ENCODE assay signal across 28 mouse cellular contexts in genomic region chr3:101450811-101451428, GRCm38 (mm10).
DNase-seq lines count a peak whose midpoint lies in the region; ATAC-seq and TF ChIP-seq lines count a peak whose summit lies in the region.
"Had no signal": no experiment of that assay in that cellular context is flagged by ENCODE, and none has a peak within 500 bp of the region (broad histone marks: within the 10 kb centered on the region; RNA-seq: fewer than 3 reads in every experiment).

No protein-coding gene starts in this region.

- DNase-seq in layer of hippocampus, adult 2 months (ENCODE audit: low spot score in 2 of 2) = no peak
- DNase-seq in layer of hippocampus, postnatal 25 days (ENCODE audit: extremely low spot score in 1 of 2, low spot score in 1 of 2) = no peak
- DNase-seq in urinary bladder, adult 18-20 months (ENCODE audit: low spot score in 2 of 2) = peak; percentile 73 to 77
- no peak for DNase-seq in urinary bladder, postnatal 10 days (ENCODE audit: low spot score)
- peak; percentile 71 to 77 for DNase-seq in urinary bladder, postnatal 36 days (ENCODE audit: low spot score in 2 of 2)
- DNase-seq: adrenal gland, postnatal 14 days; cerebellum, adult 11 months; cerebellum, adult 9-10 months; cerebellum, postnatal 36 days; gastrocnemius, adult 2 months; gastrocnemius, postnatal 36 days; heart, adult 18-20 months; heart, postnatal 10 days; kidney, adult 8-10 months; kidney, postnatal 4 days; lung, postnatal 10 days; right cerebral cortex, postnatal 14 days; thymus, postnatal 4 days had no signal

- no peaks in the 10 kb centered on the region for H3K9me3 ChIP-seq in stomach, embryonic 16.5 days (replicated peaks; ENCODE audit: control insufficient read depth, low read length)
- H3K9me3 ChIP-seq: forebrain, embryonic 15.5 days; heart, embryonic 12.5 days; midbrain, embryonic 12.5 days; neural tube, embryonic 13.5 days had no signal

- 71% methylated on average over 31 of the region's 31 CpGs for WGBS in stomach, embryonic 16.5 days

- H3K4me2 ChIP-seq in stomach, embryonic 16.5 days (ENCODE audit: low read depth, low read length) = no peak overlapping the region
- H3K4me2 ChIP-seq: forebrain, embryonic 15.5 days; heart, embryonic 12.5 days; midbrain, embryonic 12.5 days; neural tube, embryonic 13.5 days had no signal

- no peaks in the 10 kb centered on the region for H3K27me3 ChIP-seq in stomach, embryonic 16.5 days (ENCODE audit: control insufficient read depth, insufficient read depth, low read length)
- H3K27me3 ChIP-seq: forebrain, embryonic 15.5 days; heart, embryonic 12.5 days; midbrain, embryonic 12.5 days; neural tube, embryonic 13.5 days; Patski had no signal

- peaks cover 17% of the 10 kb centered on the region; the same call in 1 of the 2 replicates for H3K4me1 ChIP-seq in stomach, embryonic 16.5 days (ENCODE audit: control insufficient read depth, insufficient read depth, low read length)
- H3K4me1 ChIP-seq: midbrain, embryonic 12.5 days had no signal

- H3K4me3 ChIP-seq in layer of hippocampus, adult 2 months = no peak overlapping the region
- H3K4me3 ChIP-seq in stomach, embryonic 16.5 days (replicated peaks; ENCODE audit: low read length) = no peak overlapping the region
- H3K4me3 ChIP-seq: forebrain, embryonic 15.5 days; gastrocnemius, adult 2 months; heart, embryonic 12.5 days; midbrain, embryonic 12.5 days; neural tube, embryonic 13.5 days had no signal

- no peak overlapping the region for H3K9ac ChIP-seq in stomach, embryonic 16.5 days (ENCODE audit: low read length)
- H3K9ac ChIP-seq: forebrain, embryonic 15.5 days; heart, embryonic 12.5 days; midbrain, embryonic 12.5 days; neural tube, embryonic 13.5 days had no signal

- H3K27ac ChIP-seq in layer of hippocampus, adult 2 months = peak overlapping the region; percentile 94
- peak overlapping the region; percentile 86 for H3K27ac ChIP-seq in stomach, embryonic 16.5 days (ENCODE audit: low read length)
- H3K27ac ChIP-seq: forebrain, embryonic 15.5 days; gastrocnemius, adult 2 months; kidney, postnatal 0 days; midbrain, embryonic 12.5 days; neural tube, embryonic 13.5 days had no signal

- ATAC-seq in stomach, embryonic 16.5 days (ENCODE audit: insufficient read depth, low FRiP score) = peak; percentile 93
- ATAC-seq in erythroid progenitor cell, adult 5-6 weeks (replicated peaks; ENCODE audit: low FRiP score, poor library complexity, severe bottlenecking) = no peak
- no peak for ATAC-seq in CD4-positive, CD25-positive, alpha-beta regulatory T cell, adult 4 months
- ATAC-seq: forebrain, embryonic 15.5 days; hindbrain, embryonic 16.5 days; Patski had no signal

- no peak for TF ChIP-seq CTCF in layer of hippocampus, adult 2 months (conservative IDR thresholded peaks at IDR 0.05)

- H3K36me3 ChIP-seq in stomach, embryonic 16.5 days (ENCODE audit: control insufficient read depth, insufficient read depth, low read length) = no peaks in the 10 kb centered on the region; the same call in 1 of the 2 replicates

Comparison
In these comparisons a context has a peak if more than half of its experiments do, and no peak if none do; other contexts are left out.
1. DNase-seq: peak in urinary bladder, adult 18-20 months (2 of 2) and urinary bladder, postnatal 36 days (2 of 2); none in layer of hippocampus, adult 2 months (0 of 2), layer of hippocampus, postnatal 25 days (0 of 2) and urinary bladder, postnatal 10 days (single experiment).